Mouse (Mus musculus): ENCODE measurements around the gene Clgn. TPM values are rescaled to one million over a fixed set of nuclear protein-coding genes. Genes with fewer than 3 reads are reported as not detected.
"Not testable (repeated sequence)": the region's sequence is repeated elsewhere in the genome, so short reads cannot be mapped to it uniquely, and the experiment has no call there.

Gene Clgn
- polyA plus RNA-seq, 1 experiment: 0.15 TPM

DNA sequence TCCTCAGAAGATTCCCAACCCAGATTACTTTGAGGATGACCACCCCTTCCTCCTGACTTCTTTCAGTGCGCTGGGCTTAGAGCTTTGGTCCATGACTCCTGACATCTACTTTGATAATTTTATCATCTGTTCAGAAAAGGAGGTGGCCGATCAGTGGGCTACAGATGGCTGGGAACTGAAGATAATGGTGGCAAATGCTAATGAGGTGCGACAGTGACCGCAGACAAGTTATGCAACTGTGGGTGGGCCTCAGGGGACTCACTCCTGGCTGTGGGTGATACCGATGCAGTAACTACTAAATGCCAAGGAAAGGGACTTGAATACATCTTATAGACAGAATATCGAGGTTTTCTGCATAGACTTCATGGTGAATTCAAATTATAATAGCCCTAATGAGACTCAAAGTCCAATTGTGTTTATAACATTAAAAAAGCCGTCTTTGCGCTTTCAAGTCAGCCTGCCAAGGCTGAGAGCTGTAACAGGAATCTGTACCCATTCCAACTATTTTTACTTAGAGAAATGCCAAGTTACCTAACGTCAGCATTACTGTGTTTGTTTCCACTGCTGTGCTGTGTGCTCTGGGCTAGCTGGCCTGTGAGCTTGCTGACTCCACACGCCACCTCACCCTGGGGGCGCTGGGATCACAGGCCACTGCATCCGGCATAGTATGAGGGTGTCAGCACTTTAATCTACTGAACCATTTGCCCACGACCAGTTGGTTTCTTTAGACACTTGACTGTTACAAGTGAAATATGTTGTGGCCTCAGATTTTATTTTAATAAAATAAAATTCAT lies 33.6 kb downstream of the Clgn start:
- DNase-seq (ENCODE audit: low read depth): no peak

- DNase-seq (ENCODE audit: low read depth): no peak
Measured at GRCm38 (mm10) chr8:83425202-83425601, 35.5 kb downstream of the Clgn start.

DNA sequence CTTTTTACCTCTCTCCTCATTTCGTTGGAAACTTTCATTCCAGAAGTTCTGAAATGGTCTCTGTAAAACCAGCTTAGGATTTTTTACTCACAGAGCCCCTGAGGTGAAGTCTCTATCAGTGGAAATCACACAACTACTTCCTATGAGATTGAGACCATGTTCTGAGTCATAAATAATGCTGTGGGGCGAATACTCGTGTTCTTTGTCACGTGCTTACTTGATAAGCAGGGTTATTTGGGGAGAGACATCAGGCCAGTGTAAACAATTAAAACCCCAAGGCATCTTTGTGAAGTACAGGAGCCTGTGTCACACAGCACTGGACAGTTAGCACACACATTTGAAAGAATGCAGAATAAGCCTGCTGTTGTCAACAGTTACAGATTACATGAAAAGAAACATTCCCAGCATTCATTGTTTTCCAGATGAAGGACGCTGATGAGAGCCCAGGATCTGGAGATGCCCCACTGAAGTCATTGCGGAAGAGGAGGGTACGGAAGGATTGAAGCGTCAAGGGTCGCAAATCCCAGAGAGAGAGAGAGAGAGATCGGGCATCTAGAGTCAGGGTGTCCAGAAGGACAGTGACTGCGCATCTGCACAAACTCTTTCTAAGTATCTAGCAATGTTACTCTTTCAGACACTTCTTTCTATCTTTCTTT lies 36.6 kb downstream of the Clgn start:
- DNase-seq (ENCODE audit: low read depth): no peak

DNA sequence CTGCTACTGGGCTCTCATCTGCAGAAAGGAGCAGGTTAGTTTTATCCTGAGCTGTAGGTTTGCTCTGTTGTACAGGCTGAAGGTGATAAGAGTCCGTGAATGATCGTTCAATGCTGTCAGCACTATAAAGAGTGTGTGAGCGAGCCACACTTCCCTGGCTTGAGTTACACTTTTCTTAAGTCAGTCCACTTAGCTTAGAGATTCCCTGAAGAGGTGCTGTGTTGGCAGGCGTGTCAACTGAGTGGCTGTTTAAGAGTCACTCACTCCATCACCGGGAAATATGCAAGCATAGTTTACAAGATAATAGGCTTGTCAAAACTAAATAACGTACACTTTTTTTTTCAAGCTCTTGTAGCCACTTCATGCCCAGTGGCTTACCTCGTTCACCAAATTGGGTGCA lies 37.3 kb downstream of the Clgn start:
- no peak for DNase-seq (ENCODE audit: low read depth)

GRCm38 (mm10) chr8:83428621-83429020 lies 39.0 kb downstream of the Clgn start:
- not testable (repeated sequence) for DNase-seq (ENCODE audit: low read depth)

DNA sequence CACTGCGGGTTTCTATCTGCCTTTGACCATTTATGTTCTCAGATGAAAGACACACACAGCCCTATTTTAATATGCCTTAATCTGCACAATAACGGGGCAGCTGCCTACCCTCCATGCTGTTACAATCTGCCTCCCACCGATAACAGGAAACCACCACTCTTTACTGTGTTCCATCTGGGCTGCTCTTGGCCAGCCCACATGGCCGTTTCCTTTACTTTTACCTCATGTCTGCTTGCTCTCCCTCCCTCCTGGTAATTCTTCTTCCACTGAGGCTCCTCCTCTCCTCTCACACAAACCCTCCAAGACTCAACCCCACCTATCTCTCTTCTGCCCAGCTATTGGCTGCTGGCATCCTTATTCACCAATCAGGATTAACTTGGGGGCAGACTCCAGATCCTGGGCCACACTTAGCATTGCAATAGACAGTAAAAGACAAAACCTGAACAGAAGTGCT lies 39.4 kb downstream of the Clgn start:
- DNase-seq (ENCODE audit: low read depth): no peak

GRCm38 (mm10) chr8:83437077-83437476 lies 47.4 kb downstream of the Clgn start:
- no peak for DNase-seq (ENCODE audit: low read depth)

GRCm38 (mm10) chr8:83441656-83442242 lies 52.1 kb downstream of the Clgn start:
- DNase-seq (ENCODE audit: low read depth): no peak

- peak; percentile 56 for DNase-seq (ENCODE audit: low read depth)
Measured at GRCm38 (mm10) chr8:83442243-83443051, 52.8 kb downstream of the Clgn start.

- no peak for DNase-seq (ENCODE audit: low read depth)
Measured at GRCm38 (mm10) chr8:83443052-83443400, 53.4 kb downstream of the Clgn start.

DNA sequence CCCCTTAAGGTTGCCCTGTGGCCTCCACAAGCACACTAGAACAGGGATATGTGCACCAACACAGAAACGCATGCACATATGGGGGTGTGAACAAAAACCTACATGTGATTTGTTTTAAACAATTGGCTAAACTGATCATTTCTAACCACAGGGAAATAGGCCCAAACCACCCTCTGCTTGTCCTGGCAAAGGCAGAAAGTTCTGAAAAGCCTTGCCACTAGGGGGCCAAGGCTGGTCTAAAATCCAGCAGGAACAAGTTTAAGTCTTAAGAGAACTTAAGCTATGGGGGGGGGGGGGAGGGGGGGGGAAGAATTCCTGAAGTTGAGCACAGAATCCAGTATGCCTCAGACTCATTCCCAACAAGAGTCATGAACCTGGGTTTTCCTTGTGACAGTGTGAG lies 60.3 kb downstream of the Clgn start:
- no peak for DNase-seq (ENCODE audit: low read depth)

DNA sequence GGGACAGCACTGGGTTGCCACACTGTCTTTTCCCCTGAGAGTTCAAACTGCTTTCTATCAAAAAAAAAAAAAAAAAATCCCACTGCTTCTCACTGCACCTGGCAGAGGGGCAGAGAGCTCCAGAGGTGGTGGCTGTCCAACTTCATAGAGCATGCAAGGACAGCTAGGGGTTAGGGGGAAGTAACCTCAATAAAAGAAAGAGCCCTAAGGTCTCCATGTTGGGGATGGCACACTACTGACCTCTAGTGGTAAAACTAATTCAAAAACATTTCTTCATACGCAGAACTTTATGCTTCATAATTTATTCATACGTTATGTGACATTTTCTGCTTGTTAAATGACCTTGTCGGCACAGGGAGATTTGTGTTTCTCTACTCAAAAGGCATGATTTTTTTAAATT lies 61.4 kb downstream of the Clgn start:
- no peak for DNase-seq (ENCODE audit: low read depth)

GRCm38 (mm10) chr8:83457121-83457520 lies 67.5 kb downstream of the Clgn start:
- DNase-seq (ENCODE audit: low read depth): no peak

DNA sequence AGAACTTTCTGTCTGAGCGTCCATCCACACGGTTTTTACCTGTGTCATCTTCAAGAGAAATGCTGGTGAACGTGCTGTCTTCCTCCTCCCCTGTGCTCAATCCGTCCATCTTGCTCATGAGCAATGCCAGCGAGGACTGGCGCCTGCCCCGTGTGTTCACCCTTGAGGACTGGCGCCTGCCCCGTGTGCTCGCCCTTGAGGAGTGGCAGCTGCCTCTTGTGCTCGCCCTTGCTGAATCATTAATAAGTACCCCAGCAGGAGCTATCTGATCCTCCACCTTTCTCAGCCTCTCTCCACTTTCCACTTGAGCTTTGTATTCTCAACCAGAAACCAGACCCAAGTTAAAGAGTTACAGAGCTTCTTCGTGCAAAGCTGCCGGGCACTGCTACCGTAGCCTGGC lies 68.6 kb downstream of the Clgn start, which contains the start of gene Scoc:
TSS of gene Scoc (minus strand) at position 170 of the 400 bp plus-strand sequence.
- DNase-seq (ENCODE audit: low read depth): no peak

- no peak for DNase-seq (ENCODE audit: low read depth)
Measured at GRCm38 (mm10) chr8:83459606-83460005, 69.9 kb downstream of the Clgn start.

Other genes with a start within 250 kb of the Clgn start
- gene Tbc1d9, start 224.5 kb upstream of the Clgn start, polyA plus RNA-seq (2012; rRNA removed): 27.1 and 51.2 TPM in 2 replicates
- 4.8 and 5.6 TPM in 2 replicates for gene Gm10645, start 223.7 kb upstream of the Clgn start, polyA plus RNA-seq (2012; rRNA removed)
- gene Ucp1, start 99.5 kb upstream of the Clgn start, polyA plus RNA-seq (2012; rRNA removed): 0.25 and 0.59 TPM in 2 replicates
- gene Elmod2, start 57.4 kb upstream of the Clgn start, polyA plus RNA-seq (2012; rRNA removed): 6.4 and 7.4 TPM in 2 replicates
- gene Mgat4d, start 41.4 kb upstream of the Clgn start, polyA plus RNA-seq (2012; rRNA removed): not detected in 2 replicates
- 10.6 and 14.3 TPM in 2 replicates for gene Scoc, start 68.5 kb downstream of the Clgn start, polyA plus RNA-seq (2012; rRNA removed)
- gene Olfr370, start 145.9 kb downstream of the Clgn start, polyA plus RNA-seq (2012; rRNA removed): 0.11 TPM in 1 of 2 replicates, not detected in the other
- 509 and 536 TPM in 2 replicates for gene Ndufb7, start 176.8 kb downstream of the Clgn start, polyA plus RNA-seq (2012; rRNA removed)
- gene Tecr, start 218.1 kb downstream of the Clgn start, polyA plus RNA-seq (2012; rRNA removed): 772 and 857 TPM in 2 replicates
- gene Dnajb1, start 218.3 kb downstream of the Clgn start, polyA plus RNA-seq (2012; rRNA removed): 36.0 and 40.6 TPM in 2 replicates